Mouse (Mus musculus): ENCODE results near the gene Tmem248. TPM values are rescaled to one million over a fixed set of nuclear protein-coding genes. Genes with fewer than 3 reads are reported as not detected.

Gene Tmem248
- polyA plus RNA-seq, 1 experiment from 2014 or later = 45.4 TPM

GRCm38 (mm10) chr5:130205441-130206023 is 11.3 kb upstream of the Tmem248 start:
- 77% methylated on average over 3 of the region's 3 CpGs for WGBS (ENCODE audit: insufficient replicate concordance)
- Histone ChIP-seq H3K4me2 (no peak overlapping the region), H3K9ac (no peak overlapping the region), H3K9me3 (replicated peaks) (no peaks in the 10 kb centered on the region), H3K27ac (no peak overlapping the region), H3K4me3 (no peak overlapping the region), H3K36me3 (peaks cover 92% of the 10 kb centered on the region), H3K4me1 (peaks cover 8% of the 10 kb centered on the region; the same call in 1 of the 2 replicates), H3K27me3 (replicated peaks) (no peaks in the 10 kb centered on the region)
- 0 out of 2 replicates have a peak, but pooled peaks have one; percentile 46 for ATAC-seq

GRCm38 (mm10) chr5:130207299-130207698 is 9.6 kb upstream of the Tmem248 start:
- 86% methylated on average over 4 of the region's 4 CpGs for WGBS (ENCODE audit: insufficient replicate concordance)
- peaks cover 95% of the 10 kb centered on the region for H3K36me3 ChIP-seq
- no peaks in the 10 kb centered on the region for H3K9me3 ChIP-seq (replicated peaks)
- H3K4me3 ChIP-seq = no peak overlapping the region
- no peak overlapping the region for H3K9ac ChIP-seq
- ATAC-seq = no peak
- no peak overlapping the region for H3K4me2 ChIP-seq
- no peak overlapping the region for H3K27ac ChIP-seq
- peaks cover 8% of the 10 kb centered on the region; the same call in 1 of the 2 replicates for H3K4me1 ChIP-seq
- no peaks in the 10 kb centered on the region for H3K27me3 ChIP-seq (replicated peaks)

- 88% methylated on average over 11 of the region's 11 CpGs for WGBS (ENCODE audit: insufficient replicate concordance)
- ATAC-seq = no peak
- H3K36me3 ChIP-seq = peaks cover 71% of the 10 kb centered on the region
Observed at GRCm38 (mm10) chr5:130212956-130213355, 3.9 kb upstream of the Tmem248 start.

GRCm38 (mm10) chr5:130217406-130217805 is 525 bp downstream of the Tmem248 start:
- H3K27ac ChIP-seq = no peak overlapping the region
- WGBS (ENCODE audit: insufficient replicate concordance) = 86% methylated on average over 4 of the region's 4 CpGs
- ATAC-seq = no peak

More at GRCm38 (mm10) chr5:130212956-130213355, 3.9 kb upstream of the Tmem248 start:
- H3K4me1 ChIP-seq = no peaks in the 10 kb centered on the region
- H3K4me2 ChIP-seq = no peak overlapping the region
- H3K27me3 ChIP-seq (replicated peaks) = no peaks in the 10 kb centered on the region
- no peak overlapping the region for H3K9ac ChIP-seq
- H3K27ac ChIP-seq = no peak overlapping the region
- H3K9me3 ChIP-seq (replicated peaks) = no peaks in the 10 kb centered on the region
- no peak overlapping the region for H3K4me3 ChIP-seq

GRCm38 (mm10) chr5:130218336-130218735 is 1.5 kb downstream of the Tmem248 start:
- Histone ChIP-seq H3K9ac (no peak overlapping the region), H3K27ac (no peak overlapping the region), H3K4me3 (no peak overlapping the region), H3K27me3 (replicated peaks) (no peaks in the 10 kb centered on the region), H3K36me3 (peaks cover 17% of the 10 kb centered on the region), H3K4me2 (no peak overlapping the region), H3K9me3 (replicated peaks) (no peaks in the 10 kb centered on the region), H3K4me1 (peaks cover 17% of the 10 kb centered on the region)
- no peak for ATAC-seq
- 83% methylated on average over 5 of the region's 5 CpGs for WGBS (ENCODE audit: insufficient replicate concordance)

More at GRCm38 (mm10) chr5:130217406-130217805, 525 bp downstream of the Tmem248 start:
- no peaks in the 10 kb centered on the region for H3K9me3 ChIP-seq (replicated peaks)
- peaks cover 10% of the 10 kb centered on the region for H3K4me1 ChIP-seq
- no peak overlapping the region for H3K9ac ChIP-seq
- H3K27me3 ChIP-seq (replicated peaks) = no peaks in the 10 kb centered on the region
- no peak overlapping the region for H3K4me2 ChIP-seq
- H3K4me3 ChIP-seq = no peak overlapping the region
- H3K36me3 ChIP-seq = peaks cover 26% of the 10 kb centered on the region

- H3K27me3 ChIP-seq (replicated peaks) = no peaks in the 10 kb centered on the region
- peaks cover 22% of the 10 kb centered on the region for H3K36me3 ChIP-seq
- H3K9me3 ChIP-seq (replicated peaks) = no peaks in the 10 kb centered on the region
- H3K4me1 ChIP-seq = peaks cover 37% of the 10 kb centered on the region
- no peak for ATAC-seq
- 50% methylated on average over 2 of the region's 2 CpGs for WGBS (ENCODE audit: insufficient replicate concordance)
- H3K4me3 ChIP-seq = peak overlapping the region; percentile 100
- H3K9ac ChIP-seq = peak overlapping the region; percentile 100
- H3K4me2 ChIP-seq = peak overlapping the region; percentile 78
- peak overlapping the region; percentile 92 for H3K27ac ChIP-seq
Observed at GRCm38 (mm10) chr5:130221316-130221715, 4.4 kb downstream of the Tmem248 start.

- Histone ChIP-seq H3K4me3 (peak overlapping the region; percentile 100), H3K27me3 (replicated peaks) (no peaks in the 10 kb centered on the region), H3K27ac (peak overlapping the region; percentile 92), H3K4me2 (peak overlapping the region; percentile 78), H3K4me1 (peaks cover 41% of the 10 kb centered on the region), H3K9me3 (replicated peaks) (no peaks in the 10 kb centered on the region), H3K36me3 (peaks cover 23% of the 10 kb centered on the region), H3K9ac (peak overlapping the region; percentile 100)
- 3% methylated on average over 10 of the region's 10 CpGs for WGBS (ENCODE audit: insufficient replicate concordance)
- ATAC-seq = peak; percentile 50
Observed at GRCm38 (mm10) chr5:130221760-130222145, 4.9 kb downstream of the Tmem248 start.

GRCm38 (mm10) chr5:130222146-130223004 is 5.5 kb downstream of the Tmem248 start:
- peak overlapping the region; percentile 100 for H3K9ac ChIP-seq
- H3K36me3 ChIP-seq = peaks cover 27% of the 10 kb centered on the region
- H3K27me3 ChIP-seq (replicated peaks) = no peaks in the 10 kb centered on the region
- peaks cover 44% of the 10 kb centered on the region for H3K4me1 ChIP-seq
- H3K9me3 ChIP-seq (replicated peaks) = no peaks in the 10 kb centered on the region
- H3K4me2 ChIP-seq = peak overlapping the region; percentile 78
- H3K27ac ChIP-seq = peak overlapping the region; percentile 92
- H3K4me3 ChIP-seq = peak overlapping the region; percentile 100
- peak; percentile 86 for ATAC-seq
- WGBS (ENCODE audit: insufficient replicate concordance) = under 1% methylated on average over 87 of the region's 88 CpGs

- H3K36me3 ChIP-seq = peaks cover 62% of the 10 kb centered on the region
- no peak for ATAC-seq
- 86% methylated on average over 3 of the region's 3 CpGs for WGBS (ENCODE audit: insufficient replicate concordance)
- H3K27me3 ChIP-seq (replicated peaks) = no peaks in the 10 kb centered on the region
- H3K4me2 ChIP-seq = no peak overlapping the region
- H3K4me3 ChIP-seq = no peak overlapping the region
- H3K4me1 ChIP-seq = peaks cover 42% of the 10 kb centered on the region
- H3K27ac ChIP-seq = no peak overlapping the region
- H3K9me3 ChIP-seq (replicated peaks) = no peaks in the 10 kb centered on the region
- H3K9ac ChIP-seq = no peak overlapping the region
Observed at GRCm38 (mm10) chr5:130226790-130227189, 9.9 kb downstream of the Tmem248 start.

GRCm38 (mm10) chr5:130228120-130228519 is 11.2 kb downstream of the Tmem248 start:
- Histone ChIP-seq H3K9ac (no peak overlapping the region), H3K4me3 (no peak overlapping the region), H3K36me3 (peaks cover 75% of the 10 kb centered on the region), H3K27ac (no peak overlapping the region), H3K27me3 (replicated peaks) (no peaks in the 10 kb centered on the region), H3K4me2 (no peak overlapping the region), H3K9me3 (replicated peaks) (no peaks in the 10 kb centered on the region), H3K4me1 (peaks cover 37% of the 10 kb centered on the region)
- 76% methylated on average over 4 of the region's 4 CpGs for WGBS (ENCODE audit: insufficient replicate concordance)
- ATAC-seq = no peak

GRCm38 (mm10) chr5:130236302-130236701 is 19.4 kb downstream of the Tmem248 start:
- Histone ChIP-seq H3K27me3 (replicated peaks) (no peaks in the 10 kb centered on the region), H3K4me3 (no peak overlapping the region), H3K4me2 (no peak overlapping the region), H3K4me1 (no peaks in the 10 kb centered on the region), H3K36me3 (peaks cover 100% of the 10 kb centered on the region), H3K9ac (no peak overlapping the region), H3K27ac (no peak overlapping the region), H3K9me3 (replicated peaks) (no peaks in the 10 kb centered on the region)
- 92% methylated on average over 8 of the region's 8 CpGs for WGBS (ENCODE audit: insufficient replicate concordance)
- ATAC-seq = no peak

- Histone ChIP-seq H3K36me3 (peaks cover 100% of the 10 kb centered on the region), H3K9ac (no peak overlapping the region), H3K9me3 (replicated peaks) (no peaks in the 10 kb centered on the region), H3K4me1 (no peaks in the 10 kb centered on the region), H3K27ac (no peak overlapping the region), H3K27me3 (replicated peaks) (no peaks in the 10 kb centered on the region), H3K4me3 (no peak overlapping the region), H3K4me2 (no peak overlapping the region)
- 84% methylated on average over 7 of the region's 7 CpGs for WGBS (ENCODE audit: insufficient replicate concordance)
- no peak for ATAC-seq
Observed at GRCm38 (mm10) chr5:130239236-130239635, 22.4 kb downstream of the Tmem248 start.
